Mouse (Mus musculus): ENCODE data around the gene Ccs. TPM values are rescaled to one million over a fixed set of nuclear protein-coding genes. Genes with fewer than 3 reads are reported as not detected.

The Ccs gene
- total RNA-seq, 2 experiments from 2014 or later: 17.4 to 24.8 TPM

GRCm38 (mm10) chr19:4799083-4799482 lies 40.0 kb downstream of the Ccs start:
- intact Hi-C loops (cut with DNase I): no loop called here
- DNase-seq: no peak
- no peak for TF ChIP-seq CTCF (IDR thresholded peaks at IDR 0.05)
- Histone ChIP-seq H3K27ac (no peak overlapping the region), H3K4me3 (no peak overlapping the region)

GRCm38 (mm10) chr19:4797846-4798245 lies 41.3 kb downstream of the Ccs start:
- no peak for DNase-seq
- intact Hi-C loops (cut with DNase I): no loop called here
- H3K4me3 ChIP-seq: no peak overlapping the region
- no peak overlapping the region for H3K27ac ChIP-seq
- no peak for TF ChIP-seq CTCF (IDR thresholded peaks at IDR 0.05)

- DNase-seq: no peak
- no peak for TF ChIP-seq CTCF (IDR thresholded peaks at IDR 0.05)
- H3K4me3 ChIP-seq: no peak overlapping the region
- intact Hi-C loops (cut with DNase I): no loop called here
- H3K27ac ChIP-seq: no peak overlapping the region
These were observed 43.2 kb downstream of the Ccs start for GRCm38 (mm10) chr19:4795929-4796328.

- TF ChIP-seq CTCF (IDR thresholded peaks at IDR 0.05): no peak
- peak; percentile 96 for DNase-seq
- Histone ChIP-seq H3K27ac (peak within 1 kb of the TSS; percentile 93), H3K4me3 (peak within 1 kb of the TSS; percentile 94)
- intact Hi-C loops (cut with DNase I): loop anchor here (1.0 to 5.0 kb wide), 2 partner anchors 17 to 37 kb away; partner anchors contain the start of genes Gm21992, Rbm14 and Rbm4b
These were observed 45.2 kb downstream of the Ccs start, which contains the start of gene Rbm4 for GRCm38 (mm10) chr19:4793831-4794422. TSS of gene Rbm4 (minus strand) at chr19:4793901.

- DNase-seq: no peak
- intact Hi-C loops (cut with DNase I): loop anchor here (5.0 kb wide), 1 partner anchor 36 kb away; the partner anchor contains the start of gene Rbm4b
- Histone ChIP-seq H3K4me3 (peak overlapping the region; percentile 94), H3K27ac (peak overlapping the region; percentile 93)
- TF ChIP-seq CTCF (IDR thresholded peaks at IDR 0.05): no peak
These were observed 45.8 kb downstream of the Ccs start for GRCm38 (mm10) chr19:4793281-4793830.

GRCm38 (mm10) chr19:4786313-4786712 lies 52.8 kb downstream of the Ccs start:
- no peak overlapping the region for H3K4me3 ChIP-seq
- intact Hi-C loops (cut with DNase I): no loop called here
- no peak for DNase-seq
- H3K27ac ChIP-seq: no peak overlapping the region
- no peak for TF ChIP-seq CTCF (IDR thresholded peaks at IDR 0.05)

- intact Hi-C loops (cut with DNase I): no loop called here
- H3K4me3 ChIP-seq: no peak overlapping the region
- no peak overlapping the region for H3K27ac ChIP-seq
- DNase-seq: no peak
- no peak for TF ChIP-seq CTCF (IDR thresholded peaks at IDR 0.05)
These were observed 53.9 kb downstream of the Ccs start for GRCm38 (mm10) chr19:4785206-4785605.

- DNase-seq: no peak
- Histone ChIP-seq H3K4me3 (no peak overlapping the region), H3K27ac (no peak overlapping the region)
- intact Hi-C loops (cut with DNase I): no loop called here
- TF ChIP-seq CTCF (IDR thresholded peaks at IDR 0.05): no peak
These were observed 56.2 kb downstream of the Ccs start for GRCm38 (mm10) chr19:4782891-4783290.

Other genes starting within 250 kb of the Ccs start
- 1 to 10 TPM; 1.5 to 1.6 TPM for gene Lrfn4, start 223.7 kb downstream of the Ccs start, total RNA-seq (2021)
- gene Rce1, start 213.7 kb downstream of the Ccs start, total RNA-seq (2021): 1 to 10 TPM; 5.1 to 5.9 TPM
- gene Gm960, start 140.7 kb downstream of the Ccs start, total RNA-seq (2021): under 1 TPM in 1 of 2 experiments, not detected in 1; 0.11 TPM
- gene Sptbn2, start 128.2 kb downstream of the Ccs start, total RNA-seq (2021): under 1 TPM in 1 of 2 experiments, not detected in 1; 0.03 TPM
- 1 to 10 TPM; 2.1 to 2.7 TPM for gene Rbm4b, start 82.8 kb downstream of the Ccs start, total RNA-seq (2021)
- gene Rbm4, start 45.4 kb downstream of the Ccs start, total RNA-seq (2021): 10 to 100 TPM; 32.1 to 35.5 TPM
- gene Gm21992, start 27.7 kb downstream of the Ccs start, total RNA-seq (2021): 10 to 100 TPM; 11.3 to 14.0 TPM
- 10 to 100 TPM; 10.4 to 13.6 TPM for gene Rbm14, start 27.7 kb downstream of the Ccs start, total RNA-seq (2021)
- not detected for gene Ccdc87, start within 50 bp of the Ccs start, total RNA-seq (2021)
- 10 to 100 TPM; 24.8 to 41.9 TPM for gene Ctsf, start 15.8 kb upstream of the Ccs start, total RNA-seq (2021)
- gene Actn3, start 38.6 kb upstream of the Ccs start, total RNA-seq (2021): over 10,000 TPM in 1 of 2 experiments, 1,000 to 10,000 TPM in 1; 5,071 to 10,315 TPM
- gene Zdhhc24, start 39.3 kb upstream of the Ccs start, total RNA-seq (2021): 1 to 10 TPM; 2.0 to 2.6 TPM
- gene Bbs1, start 67.3 kb upstream of the Ccs start, total RNA-seq (2021): 1 to 10 TPM; 1.5 to 2.1 TPM
- gene Dpp3, start 89.0 kb upstream of the Ccs start, total RNA-seq (2021): 10 to 100 TPM; 11.2 to 16.6 TPM
- gene Peli3, start 103.8 kb upstream of the Ccs start, total RNA-seq (2021): 1 to 10 TPM; 1.5 to 2.1 TPM
- gene Mrpl11, start 122.8 kb upstream of the Ccs start, total RNA-seq (2021): 10 to 100 TPM; 59.3 to 64.5 TPM
- gene Npas4, start 151.0 kb upstream of the Ccs start, total RNA-seq (2021): under 1 TPM in 1 of 2 experiments, not detected in 1; 0.13 TPM
- gene Slc29a2, start 184.5 kb upstream of the Ccs start, total RNA-seq (2021): 1 to 10 TPM; 6.0 to 8.6 TPM
- 10 to 100 TPM; 20.0 to 22.4 TPM for gene B4gat1, start 199.5 kb upstream of the Ccs start, total RNA-seq (2021)
- under 1 TPM; 0.46 to 0.59 TPM for gene AC124502.3, start 199.6 kb upstream of the Ccs start, total RNA-seq (2021)
- 10 to 100 TPM; 14.7 to 15.1 TPM for gene Brms1, start 202.0 kb upstream of the Ccs start, total RNA-seq (2021)
- gene Rin1, start 211.1 kb upstream of the Ccs start, total RNA-seq (2021): 1 to 10 TPM in 1 of 2 experiments, under 1 TPM in 1; 0.99 to 1.3 TPM
- 10 to 100 TPM in 1 of 2 experiments, 1 to 10 TPM in 1; 9.5 to 15.1 TPM for gene Cd248, start 228.7 kb upstream of the Ccs start, total RNA-seq (2021)
- gene Tmem151a, start 246.2 kb upstream of the Ccs start, total RNA-seq (2021): not detected
- gene Yif1a, start 249.2 kb upstream of the Ccs start, total RNA-seq (2021): 10 to 100 TPM; 41.2 to 53.8 TPM